Mouse (Mus musculus) left cerebral cortex, adult 8-10 months (tissue): ENCODE results near the gene Nkx2-3. TPM values are rescaled to one million over a fixed set of nuclear protein-coding genes. Genes with fewer than 3 reads are reported as not detected.

ENCODE experiments used
- DNase-seq, 2 experiments: peaks; one replicate each; pipeline ENCODE4 v3.0.0; 2022; ENCODE audit warnings: low spot score in 2 of 2
- total RNA-seq, 4 experiments: library from RNA; stranded (reverse); gene quantifications; 2 replicates each; pipeline ENCODE4 v1.2.4; 2022

Nkx2-3 gene
- not detected for total RNA-seq

DNA sequence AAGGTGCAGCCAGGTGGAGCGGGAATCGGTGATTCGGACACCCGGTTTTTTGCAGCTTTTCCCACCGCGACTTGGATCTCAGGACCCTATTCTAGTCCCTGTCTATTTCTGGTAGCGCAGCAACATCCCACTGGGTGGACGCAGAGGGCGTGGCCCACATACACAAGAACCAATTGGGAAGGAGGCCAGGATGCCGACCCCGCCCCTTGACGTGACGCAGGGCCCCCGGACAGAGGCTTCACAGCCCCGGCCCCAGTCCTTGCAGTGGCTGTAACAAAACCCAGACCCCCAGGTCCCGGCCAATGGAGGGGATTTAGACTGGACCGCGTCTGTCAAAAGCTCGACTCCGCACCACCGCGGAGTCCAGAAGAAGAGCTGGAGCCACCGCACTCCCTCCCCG is at the start of gene Nkx2-3:
Gene Nkx2-3 (plus strand): TSS at position 275 of the 400 bp plus-strand sequence.
- DNase-seq = no peak

GRCm38 (mm10) chr19:43563166-43563565 is 49.0 kb upstream of the Nkx2-3 start:
- no peak for DNase-seq

- no peak for DNase-seq
Measured at GRCm38 (mm10) chr19:43568298-43568697, 43.8 kb upstream of the Nkx2-3 start.

- no peak for DNase-seq
Measured at GRCm38 (mm10) chr19:43569133-43569532, 43.0 kb upstream of the Nkx2-3 start.

GRCm38 (mm10) chr19:43570831-43571790 is 41.0 kb upstream of the Nkx2-3 start:
- DNase-seq = peak; percentile 12 to 14

DNA sequence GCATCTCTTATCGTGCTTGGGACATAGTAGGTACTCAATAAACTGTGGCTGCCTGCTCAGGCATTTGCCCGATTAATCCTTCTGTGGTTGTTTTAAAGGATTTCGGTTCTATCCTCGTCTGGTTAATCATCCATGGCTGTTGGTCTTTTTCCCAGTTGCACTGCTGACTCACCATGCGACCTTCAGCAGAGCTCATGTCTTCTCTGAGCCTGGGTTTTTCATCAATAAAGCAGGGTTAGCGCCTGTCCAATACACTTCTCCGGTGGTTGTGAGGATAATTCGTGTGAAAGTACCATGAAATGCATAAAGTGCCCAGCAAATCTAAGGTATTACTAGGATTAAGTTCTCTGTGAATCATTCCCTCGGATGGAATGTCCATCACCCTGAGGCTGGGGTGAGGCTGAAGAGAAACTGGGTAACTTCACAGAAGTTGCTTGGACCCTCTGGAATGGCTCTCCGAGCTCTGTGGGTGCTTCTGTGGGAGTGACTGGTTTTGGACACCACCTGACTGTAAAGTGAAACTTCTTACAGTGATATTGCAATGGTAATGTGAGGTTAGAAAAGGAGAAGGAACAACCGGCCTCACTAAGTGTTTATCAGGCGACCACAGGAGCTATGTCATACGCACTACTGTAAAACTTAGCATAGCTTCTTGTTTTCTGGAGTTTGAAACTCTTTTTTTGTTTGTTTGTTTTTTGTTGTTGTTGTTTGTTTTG is 32.9 kb upstream of the Nkx2-3 start:
- no peak for DNase-seq

DNA sequence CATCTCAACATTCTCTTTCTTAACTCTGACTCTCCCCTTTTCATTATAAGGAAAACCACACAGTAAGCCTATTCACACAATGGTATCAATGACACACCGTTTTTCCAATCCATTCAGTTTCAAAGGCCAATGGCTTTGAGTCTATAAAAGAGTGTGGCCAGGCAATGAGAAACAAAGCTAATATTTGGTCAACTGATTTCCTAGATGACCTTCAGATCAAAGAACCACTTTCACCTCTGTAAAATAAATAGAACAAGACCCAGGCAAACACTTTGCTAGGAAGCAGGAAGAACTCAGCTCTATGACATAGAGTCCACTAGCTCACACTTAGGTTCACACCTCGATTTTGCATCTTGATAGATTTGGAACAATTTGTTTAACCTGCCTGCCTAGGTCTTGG is 30.9 kb upstream of the Nkx2-3 start:
- no peak for DNase-seq

- DNase-seq = no peak
Measured at GRCm38 (mm10) chr19:43583192-43583591, 28.9 kb upstream of the Nkx2-3 start.

GRCm38 (mm10) chr19:43583595-43583994 is 28.5 kb upstream of the Nkx2-3 start:
- no peak for DNase-seq

DNA sequence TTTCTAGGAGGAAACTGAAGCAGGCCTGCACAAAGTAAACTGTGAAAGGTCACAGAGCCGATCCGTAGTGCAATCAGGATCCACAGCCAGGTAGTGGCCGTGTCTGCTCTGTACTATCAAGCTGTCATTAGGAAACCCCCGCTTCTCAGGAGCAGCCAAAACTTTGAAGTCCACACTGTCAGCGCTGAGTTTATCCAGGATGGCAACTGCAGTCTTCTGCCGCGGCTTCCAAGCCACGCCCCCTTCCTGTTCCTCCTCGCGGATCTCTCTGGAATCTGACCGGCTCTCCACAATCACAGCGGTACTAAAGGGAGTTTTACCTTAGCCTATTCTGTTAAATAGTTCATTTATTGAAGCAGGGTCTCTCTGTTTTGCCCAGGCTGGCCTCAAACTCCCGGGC is 27.3 kb upstream of the Nkx2-3 start:
- no peak for DNase-seq

GRCm38 (mm10) chr19:43592026-43592425 is 20.1 kb upstream of the Nkx2-3 start:
- DNase-seq = no peak

- DNase-seq = no peak
Measured at GRCm38 (mm10) chr19:43596981-43597380, 15.1 kb upstream of the Nkx2-3 start.

- DNase-seq = no peak
Measured at GRCm38 (mm10) chr19:43598741-43599660, 13.1 kb upstream of the Nkx2-3 start.

DNA sequence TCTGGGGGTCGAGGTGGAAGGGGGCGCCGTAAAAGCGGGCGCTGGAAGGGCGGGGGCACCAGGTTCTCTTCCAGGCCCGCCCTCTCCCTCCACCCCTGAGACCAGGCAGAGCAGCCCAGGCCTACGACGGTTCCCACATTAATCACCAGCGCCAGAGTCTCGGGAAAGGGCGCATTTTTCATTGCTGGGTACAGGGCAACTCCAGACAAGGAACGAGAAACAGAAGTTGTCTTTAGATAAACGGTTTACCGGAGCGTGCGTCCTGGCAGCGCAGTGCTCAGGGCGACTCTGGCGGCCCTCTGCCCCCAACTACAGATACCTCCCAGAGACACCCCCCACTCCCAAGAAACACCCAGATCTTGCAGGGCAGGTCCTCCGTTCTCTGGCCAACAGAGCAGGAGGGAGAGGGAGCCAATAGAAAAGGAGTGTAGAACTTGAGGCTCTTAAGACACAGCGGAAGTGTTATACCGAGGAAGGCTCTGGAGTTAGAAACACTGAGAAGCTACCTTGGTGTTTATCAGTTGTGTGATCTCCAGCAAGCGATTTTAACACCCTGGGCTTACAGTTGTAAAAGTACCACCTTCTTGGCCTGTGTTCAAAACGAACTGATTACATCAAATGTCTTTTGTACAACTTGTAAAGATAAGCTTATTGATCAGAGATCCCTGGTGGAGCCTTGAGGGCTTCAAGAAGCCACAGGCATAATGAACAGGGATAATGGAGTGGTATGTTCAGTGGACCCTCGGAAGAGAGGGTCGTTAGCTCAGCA is 12.2 kb upstream of the Nkx2-3 start:
- DNase-seq = no peak

DNA sequence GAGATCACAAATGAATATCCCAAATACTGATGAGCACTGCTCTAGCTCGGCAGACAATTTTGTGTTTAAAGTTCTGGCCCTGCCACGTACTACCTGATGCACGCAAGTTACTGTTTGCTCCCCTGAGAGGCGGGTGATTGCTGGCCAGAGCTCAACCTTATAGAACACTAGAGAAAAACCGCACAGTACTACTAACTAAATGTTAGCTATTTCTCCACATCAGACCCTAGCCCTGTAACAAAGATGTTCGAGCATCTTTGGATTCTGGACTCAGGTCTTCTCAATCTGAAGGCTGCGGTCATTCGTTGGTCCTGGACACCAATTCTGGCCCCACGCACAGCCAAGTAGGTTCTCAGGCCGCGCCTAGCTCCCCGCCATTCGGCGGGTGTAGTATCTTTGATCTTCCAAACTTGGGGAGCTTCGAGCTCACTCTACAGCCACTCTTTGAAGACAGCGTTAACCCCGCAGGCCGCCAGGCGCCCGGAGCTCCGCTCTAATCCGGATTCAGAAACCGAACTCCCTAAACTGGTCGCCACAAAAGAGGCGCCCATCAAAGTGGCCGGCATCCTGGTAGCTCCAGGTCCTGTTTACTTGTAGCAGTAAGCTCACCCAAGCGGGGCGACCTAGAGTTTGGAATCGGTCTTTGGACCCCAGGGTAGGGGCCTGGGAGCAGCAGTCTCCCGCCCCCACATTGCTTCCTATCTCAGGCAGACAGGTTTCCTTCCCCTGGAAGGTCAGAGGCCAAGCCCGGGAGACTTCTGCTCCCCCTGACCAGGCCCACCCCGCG is 11.4 kb upstream of the Nkx2-3 start:
- DNase-seq = no peak

DNA sequence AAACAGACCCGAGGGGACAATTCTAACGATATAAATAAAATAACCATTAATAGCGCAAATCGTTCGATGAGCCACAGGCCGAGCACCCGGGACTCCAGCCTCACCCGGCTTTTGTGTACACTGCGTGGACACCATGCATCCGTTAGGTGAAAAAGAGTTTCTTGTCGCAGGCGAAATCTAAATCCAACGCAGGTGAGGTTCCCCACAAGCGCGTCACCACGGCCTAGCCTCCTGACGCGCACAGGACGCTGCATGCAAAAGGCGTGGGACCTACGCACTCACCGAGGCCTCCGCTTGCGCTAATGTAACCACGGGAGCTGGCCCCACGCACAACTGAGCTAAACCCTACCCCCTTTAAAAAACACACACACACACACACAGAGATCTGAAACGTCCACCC is 10.7 kb upstream of the Nkx2-3 start:
- no peak for DNase-seq

- no peak for DNase-seq
Measured at GRCm38 (mm10) chr19:43601996-43602590, 10.0 kb upstream of the Nkx2-3 start.

DNA sequence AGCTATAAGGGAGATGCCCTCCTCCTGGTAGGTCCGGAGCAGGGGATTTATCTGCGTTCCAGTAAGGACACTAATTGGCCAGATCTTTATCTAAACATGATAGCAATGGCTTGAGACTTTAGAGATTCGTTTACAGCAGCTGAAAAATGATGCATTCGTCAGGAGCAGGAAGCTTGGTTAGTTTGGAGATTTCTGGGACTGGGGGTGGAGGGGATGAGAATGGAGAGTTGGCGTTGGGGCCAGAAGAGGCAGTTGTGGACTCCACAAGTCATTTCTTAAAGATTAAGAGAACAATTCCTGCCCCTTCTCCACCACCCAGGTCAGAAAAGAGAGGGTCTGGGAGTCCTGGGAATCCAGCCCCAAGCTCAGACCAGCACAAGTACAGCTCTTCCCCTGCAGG is 8.6 kb upstream of the Nkx2-3 start:
- DNase-seq = no peak

- DNase-seq = no peak
Measured at GRCm38 (mm10) chr19:43604492-43605120, 7.5 kb upstream of the Nkx2-3 start.
